Mouse (Mus musculus) frontal cortex, postnatal 25 days (tissue): ENCODE measurements around the gene Nenf.

Experiments
- DNase-seq, 2 experiments: peaks; one replicate each; pipeline ENCODE4 v3.0.0; 2022; ENCODE audit warnings: low spot score in 2 of 2

Gene Nenf

DNA sequence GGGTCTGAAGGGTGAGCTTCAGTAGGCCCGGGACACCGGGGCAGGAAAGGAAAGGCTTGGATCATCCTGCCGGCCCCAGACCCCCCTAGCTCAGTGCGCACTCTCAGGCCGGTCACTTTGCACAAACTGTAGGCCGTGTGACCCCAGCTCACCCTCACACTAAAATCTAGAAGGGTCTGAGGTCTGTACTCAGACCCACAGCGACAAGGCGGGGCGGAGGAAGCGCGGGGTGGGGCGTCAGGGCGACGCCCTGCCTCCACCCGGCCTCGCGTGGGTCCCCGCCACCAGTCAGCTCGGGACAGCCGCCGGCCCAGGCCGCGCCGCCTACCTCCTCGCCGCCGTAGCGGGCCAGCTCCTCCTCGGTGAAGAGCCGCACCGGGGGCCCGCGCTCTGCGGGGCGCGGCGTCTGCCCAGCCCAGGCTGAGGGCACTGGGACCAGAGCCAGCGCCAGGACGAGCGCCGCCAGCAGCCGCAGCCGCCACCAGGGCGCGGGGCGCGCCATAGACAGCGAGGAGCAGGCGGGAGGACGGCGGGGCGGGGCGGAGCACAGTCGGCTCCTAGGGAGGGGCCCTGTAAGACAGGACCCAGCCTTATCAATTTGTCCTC lies at the start of gene Nenf:
Gene Nenf, minus strand, starts transcription at position 604 of the 606 bp plus-strand sequence.
- peak; percentile 40 to 62 for DNase-seq

DNA sequence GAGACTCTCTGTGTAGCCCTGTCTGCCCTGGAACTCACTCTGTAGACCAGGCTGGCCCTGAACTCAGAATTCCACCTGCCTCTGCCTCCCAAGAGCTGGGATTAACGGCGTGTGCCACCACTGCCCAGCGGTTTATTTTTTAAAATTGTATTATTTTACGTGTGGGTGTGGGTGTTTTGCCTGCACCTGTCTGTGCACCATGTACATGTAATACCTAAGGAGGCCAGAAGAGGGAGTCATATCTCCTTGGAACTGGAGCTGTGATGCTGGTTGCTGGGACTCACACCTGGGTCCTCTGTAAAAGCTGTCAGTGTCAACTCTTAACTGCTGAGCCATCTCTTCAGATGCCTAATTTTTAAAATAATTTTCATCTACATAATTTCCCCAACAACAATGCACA lies 46.5 kb upstream of the Nenf start:
- no peak for DNase-seq

DNA sequence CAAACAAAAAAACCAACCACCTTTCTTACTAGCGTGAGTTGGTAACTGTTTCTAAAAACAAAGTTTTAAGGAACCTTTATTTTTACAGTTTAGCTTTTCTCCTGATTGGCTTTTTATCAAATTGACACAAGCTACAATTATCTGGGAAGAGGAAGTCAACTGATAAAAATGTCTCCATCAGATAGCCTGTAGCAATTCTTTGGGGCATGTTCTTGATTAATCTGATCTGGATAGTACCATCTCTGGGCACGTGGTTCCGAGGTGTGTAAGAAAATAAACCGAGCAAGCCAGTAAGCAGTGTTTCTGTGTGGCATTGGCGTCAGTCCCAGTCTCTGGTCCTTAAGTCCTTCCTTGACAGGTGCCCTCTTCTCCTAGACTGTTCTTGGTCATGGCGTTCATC lies 44.4 kb upstream of the Nenf start:
- DNase-seq: no peak

- no peak for DNase-seq
These were observed 41.5 kb upstream of the Nenf start for GRCm38 (mm10) chr1:191359478-191359877.

GRCm38 (mm10) chr1:191356936-191357335 lies 38.9 kb upstream of the Nenf start:
- no peak for DNase-seq

DNA sequence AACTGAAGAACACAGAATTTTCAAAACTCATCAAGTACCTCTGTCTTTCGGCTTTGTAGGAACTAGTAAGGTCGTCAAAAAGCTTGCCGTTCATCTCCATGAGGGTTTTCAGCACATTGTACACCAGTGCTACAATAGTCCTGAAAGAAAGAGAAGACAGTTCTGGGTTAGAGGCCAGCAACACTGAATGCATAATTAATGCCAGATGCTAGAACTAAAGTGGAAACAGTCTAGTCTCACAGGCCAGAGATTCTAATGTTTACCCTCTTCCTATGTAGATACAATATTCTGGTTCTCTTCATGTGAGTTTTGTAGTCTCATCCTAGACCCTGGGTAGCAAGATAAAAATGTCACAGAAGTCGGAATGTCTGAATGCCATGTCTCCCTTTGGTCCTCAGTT lies 35.8 kb upstream of the Nenf start:
- DNase-seq: no peak

GRCm38 (mm10) chr1:191352786-191353488 lies 34.9 kb upstream of the Nenf start:
- DNase-seq: peak in 1 of 2 experiments; percentile 35

DNA sequence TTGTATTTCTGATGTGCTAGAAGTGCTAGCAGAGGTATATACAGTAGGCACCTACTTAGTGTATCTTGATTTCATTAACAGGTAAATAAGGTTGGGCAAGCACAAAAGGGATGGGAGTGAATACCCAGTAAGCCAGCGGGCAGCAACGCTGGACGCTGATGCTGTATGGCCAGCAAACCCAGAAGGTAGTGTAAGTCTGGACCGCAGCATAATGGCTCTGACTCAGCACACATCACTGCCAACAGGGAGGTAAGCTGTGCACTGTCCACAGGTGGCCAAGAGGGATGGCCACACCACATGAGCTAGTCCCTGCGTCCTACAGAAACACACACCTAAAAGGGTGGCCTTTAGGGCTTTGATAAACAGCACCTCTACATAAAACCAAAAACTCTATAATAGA lies 32.4 kb upstream of the Nenf start:
- DNase-seq: no peak

- no peak for DNase-seq
These were observed 31.6 kb upstream of the Nenf start for GRCm38 (mm10) chr1:191349486-191350037.

DNA sequence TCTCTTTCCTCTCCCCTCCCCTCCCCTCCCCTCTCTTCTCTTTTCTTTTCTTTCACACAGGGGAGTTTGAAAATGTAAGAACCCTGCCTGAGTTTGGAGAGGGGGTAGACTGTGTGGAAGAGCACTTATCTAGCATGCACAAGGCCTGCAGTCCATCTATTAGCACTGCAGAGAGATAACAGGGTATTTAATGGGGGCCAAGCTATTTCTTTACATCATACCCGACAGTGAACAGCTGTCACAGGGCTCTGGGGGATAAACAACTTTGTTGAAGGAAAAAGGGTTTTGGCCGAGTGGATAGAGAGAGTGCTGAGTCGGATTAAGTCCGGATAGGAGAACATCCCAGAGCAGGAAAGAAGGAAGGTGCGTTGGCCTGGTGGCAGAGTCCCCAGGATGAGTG lies 31.0 kb upstream of the Nenf start:
- DNase-seq: no peak

DNA sequence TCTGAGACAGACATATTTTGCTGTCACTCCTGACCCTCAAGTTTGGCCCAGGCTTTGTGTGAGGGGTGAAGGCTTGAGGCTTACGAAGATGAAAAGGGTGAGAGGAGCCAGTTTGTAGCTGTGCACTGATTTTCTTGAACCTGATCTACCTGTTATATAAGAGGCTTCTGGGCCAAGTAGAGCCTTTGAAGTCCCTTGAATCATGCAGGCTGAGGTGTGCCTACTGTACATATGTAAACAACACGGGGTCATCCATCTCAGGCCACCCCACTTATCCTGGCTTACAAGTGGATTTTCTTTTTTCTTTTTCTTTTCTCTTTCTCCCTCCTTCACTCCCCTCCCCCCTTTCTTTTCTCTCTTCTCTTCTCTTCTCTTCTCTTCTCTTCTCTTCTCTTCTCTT lies 30.6 kb upstream of the Nenf start:
- DNase-seq: no peak

DNA sequence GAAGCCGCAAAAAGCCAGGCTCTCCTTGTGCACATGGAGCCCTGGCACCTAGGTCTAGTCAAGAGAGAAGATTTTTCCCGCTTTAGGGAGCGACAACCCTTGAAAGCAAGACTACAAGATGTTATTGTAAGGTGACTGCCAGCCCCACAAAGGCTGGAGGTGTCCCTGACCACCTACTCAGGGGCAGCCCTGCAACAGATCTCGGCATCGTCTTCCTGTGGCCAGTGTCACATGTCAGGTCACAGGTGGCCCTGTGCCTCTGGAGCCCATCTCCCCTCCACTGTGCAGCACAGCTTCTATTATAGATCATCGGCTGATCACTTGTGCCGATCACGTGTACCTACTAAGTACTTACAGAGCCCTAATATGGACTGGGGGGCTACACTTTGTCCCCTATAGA lies 29.6 kb upstream of the Nenf start:
- no peak for DNase-seq

- DNase-seq: no peak
These were observed 22.5 kb upstream of the Nenf start for GRCm38 (mm10) chr1:191340530-191340929.

GRCm38 (mm10) chr1:191339876-191340275 lies 21.9 kb upstream of the Nenf start:
- DNase-seq: no peak

DNA sequence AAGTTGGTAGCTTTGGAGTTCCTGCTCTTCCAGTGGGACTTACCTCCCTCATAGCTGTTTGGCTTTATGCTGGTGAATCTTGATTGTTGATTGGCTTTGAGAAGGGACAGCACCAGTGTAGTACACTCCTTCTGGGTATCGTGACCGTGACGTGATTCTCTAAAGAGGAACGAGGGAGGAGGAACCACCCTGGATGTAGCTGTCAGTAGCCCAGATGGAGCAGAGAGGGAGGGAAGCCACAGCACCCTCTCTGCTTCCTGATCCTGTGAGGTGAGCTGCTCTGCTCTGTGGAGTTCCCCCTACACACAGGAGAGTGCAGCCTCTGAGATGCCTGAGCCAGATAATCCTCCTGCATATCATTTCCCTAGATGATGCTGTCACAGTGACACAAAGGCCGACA lies 16.5 kb upstream of the Nenf start:
- no peak for DNase-seq

DNA sequence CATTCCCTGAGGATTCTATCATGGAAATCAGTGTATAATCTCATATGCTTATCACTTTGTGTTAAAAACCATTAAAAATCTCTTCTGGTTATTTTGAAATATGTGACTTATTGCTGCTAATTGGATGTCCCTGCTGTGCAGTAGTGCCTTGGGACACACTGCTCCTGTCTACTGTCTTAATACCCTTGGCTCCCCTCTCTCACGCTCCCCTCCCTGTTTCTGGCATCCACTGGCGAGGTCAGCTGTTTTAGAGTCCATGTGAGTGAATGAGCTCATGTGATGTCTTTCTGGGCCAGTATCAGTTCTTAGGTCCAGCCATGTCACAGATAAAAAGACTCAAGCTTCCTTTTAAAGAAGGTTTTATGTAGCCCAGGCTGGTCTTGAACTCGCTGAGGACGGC lies 12.4 kb upstream of the Nenf start:
- no peak for DNase-seq

DNA sequence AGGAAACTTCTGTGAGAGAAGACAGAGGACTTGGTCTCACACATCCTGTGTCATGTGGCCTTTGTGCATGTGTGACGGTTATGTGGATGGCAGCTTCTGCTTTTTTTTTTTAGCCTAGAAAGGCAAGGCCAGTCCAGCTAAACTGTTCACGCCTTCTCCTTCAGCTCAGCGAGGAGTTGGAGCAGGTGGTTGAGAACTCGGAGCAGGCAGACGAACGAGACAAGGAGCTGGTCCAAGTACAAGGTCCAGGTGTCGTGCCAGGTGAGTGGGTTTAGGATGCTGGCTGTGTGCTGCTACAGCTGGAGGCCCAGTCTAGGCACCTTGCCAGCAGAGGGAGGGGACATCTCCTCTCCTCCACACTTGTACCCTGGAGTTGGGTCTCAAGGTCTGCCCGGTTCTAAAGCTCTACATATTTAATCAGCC lies 10.0 kb upstream of the Nenf start:
- DNase-seq: no peak

GRCm38 (mm10) chr1:191327258-191327657 lies 9.3 kb upstream of the Nenf start:
- no peak for DNase-seq

DNA sequence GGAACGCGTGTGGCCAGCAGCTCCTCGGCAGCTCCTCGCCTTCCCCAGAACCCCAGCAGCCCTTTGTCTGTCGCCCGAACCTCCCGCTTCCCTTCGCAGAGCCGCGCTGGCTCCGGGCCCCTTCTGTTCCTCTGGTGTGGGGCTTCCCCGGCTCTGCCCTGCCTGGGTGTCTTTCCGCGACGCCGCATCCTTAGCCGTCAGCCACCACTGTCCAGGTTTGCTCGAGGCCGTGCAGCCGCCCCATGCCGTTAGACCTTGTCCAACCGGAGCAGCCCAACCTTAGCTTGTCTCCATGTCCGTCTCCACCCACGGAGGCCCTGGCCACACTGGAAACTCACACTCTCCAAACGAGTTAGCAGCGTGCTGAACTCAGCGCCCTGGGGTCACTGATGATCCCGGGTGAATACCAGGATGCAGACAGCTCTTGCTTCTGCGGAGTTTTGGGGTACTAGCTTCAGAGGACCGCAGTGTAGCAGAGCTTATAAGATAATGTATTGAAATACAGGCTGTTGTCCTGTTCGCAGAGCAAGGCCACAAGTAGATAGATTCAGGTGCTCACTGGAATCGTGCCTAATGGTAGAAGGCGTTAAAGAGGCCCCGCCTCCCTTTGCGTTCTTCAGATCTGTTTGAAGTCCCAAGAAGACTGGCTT lies 8.4 kb upstream of the Nenf start:
- no peak for DNase-seq

DNA sequence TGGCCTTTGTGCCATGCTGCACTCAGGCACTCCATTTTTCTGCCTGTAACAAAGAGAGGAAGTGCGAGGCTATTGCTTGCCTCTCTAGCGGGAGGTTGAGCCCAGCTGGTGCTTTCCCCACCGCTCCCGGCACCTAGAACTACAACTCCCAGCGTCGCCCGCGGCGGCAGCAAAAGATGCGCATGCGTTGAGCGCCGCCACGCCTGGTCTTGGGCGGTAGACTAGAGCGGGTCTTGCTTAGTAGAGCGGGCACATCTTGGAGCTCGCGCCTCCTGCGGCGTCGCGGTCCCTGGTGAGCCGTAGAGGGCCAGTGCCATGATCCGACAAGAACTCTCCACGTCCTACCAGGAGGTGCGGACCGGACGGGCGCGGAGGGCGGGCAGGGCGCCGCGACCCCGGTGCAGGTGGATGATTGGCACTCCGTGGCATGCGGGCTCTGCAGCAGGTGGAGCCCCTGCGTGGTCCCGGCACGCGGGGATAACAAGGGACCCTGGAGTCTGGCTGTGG lies 7.8 kb upstream of the Nenf start, which contains the start of gene Tmem206:
Gene Tmem206, plus strand, starts transcription at position 187 of the 507 bp plus-strand sequence.
- peak; percentile 90 to 92 for DNase-seq

- DNase-seq: no peak
These were observed 7.0 kb upstream of the Nenf start for GRCm38 (mm10) chr1:191324733-191325590.

DNA sequence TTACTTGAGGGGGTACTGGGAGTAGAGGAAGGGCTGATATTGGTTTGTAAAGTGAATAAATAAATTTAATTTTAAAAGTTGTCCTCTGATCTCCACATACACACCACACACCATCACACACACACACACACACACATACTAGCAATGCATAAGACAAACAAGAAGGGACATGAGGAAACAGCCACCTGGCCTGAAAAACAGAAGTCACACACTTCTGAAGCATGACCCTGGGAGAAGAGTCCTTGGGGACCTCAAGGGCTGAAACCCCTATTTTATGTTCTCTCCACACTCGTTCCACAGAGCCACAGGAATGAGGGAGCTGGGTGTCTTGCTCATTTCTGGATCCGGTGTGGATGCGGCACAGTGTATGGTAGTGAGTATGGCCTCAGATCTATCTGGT lies 5.4 kb upstream of the Nenf start:
- no peak for DNase-seq
